Mouse (Mus musculus): ENCODE data around the gene Mapk12.

Mapk12 gene

GRCm38 (mm10) chr15:89098616-89099015 lies 41.9 kb downstream of the Mapk12 start:
- no peak for DNase-seq (ENCODE audit: low spot score in 2 of 2)

- no peak for DNase-seq (ENCODE audit: low spot score in 2 of 2)
Observed at GRCm38 (mm10) chr15:89097450-89097849, 43.1 kb downstream of the Mapk12 start.

DNA sequence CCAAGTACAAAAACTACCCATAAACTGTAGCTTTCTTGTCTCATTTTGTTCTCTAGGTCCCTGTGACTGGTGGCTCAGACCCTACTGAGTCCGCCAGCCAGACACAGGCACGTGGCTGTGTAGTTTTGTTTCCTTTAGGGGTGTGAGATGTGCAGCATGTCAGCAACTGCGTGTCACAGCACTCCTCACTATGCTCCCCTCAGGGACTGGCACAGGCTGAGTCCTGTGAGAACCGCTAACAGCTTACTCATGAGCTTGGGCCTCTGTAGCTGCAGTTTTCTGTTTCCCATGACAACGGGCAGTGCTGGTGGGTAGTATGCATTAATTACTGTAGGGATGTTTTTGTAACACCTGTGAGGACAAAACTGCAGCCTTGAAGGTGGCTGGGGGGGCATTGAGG lies 48.3 kb downstream of the Mapk12 start:
- DNase-seq (ENCODE audit: low spot score in 2 of 2): no peak

DNA sequence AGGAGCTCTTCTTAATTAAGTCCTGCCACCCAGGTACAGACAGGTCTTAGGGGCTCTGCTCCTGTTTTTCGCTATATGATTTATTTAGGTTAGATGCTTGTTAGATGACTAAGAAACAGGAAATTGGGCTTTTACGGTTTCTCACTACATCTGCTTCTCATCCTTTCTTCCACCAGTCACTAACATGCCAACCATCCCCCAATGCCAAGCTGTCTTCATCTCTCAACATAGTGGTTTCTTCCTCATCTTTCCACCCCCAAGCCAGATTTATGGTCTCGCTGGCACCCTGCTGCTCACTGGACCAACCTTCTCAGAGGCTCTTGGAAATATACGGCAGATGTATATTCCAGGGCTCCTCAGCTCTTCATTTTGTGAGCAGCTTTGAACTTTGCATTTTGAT lies 49.8 kb downstream of the Mapk12 start:
- DNase-seq (ENCODE audit: low spot score in 2 of 2): no peak

DNA sequence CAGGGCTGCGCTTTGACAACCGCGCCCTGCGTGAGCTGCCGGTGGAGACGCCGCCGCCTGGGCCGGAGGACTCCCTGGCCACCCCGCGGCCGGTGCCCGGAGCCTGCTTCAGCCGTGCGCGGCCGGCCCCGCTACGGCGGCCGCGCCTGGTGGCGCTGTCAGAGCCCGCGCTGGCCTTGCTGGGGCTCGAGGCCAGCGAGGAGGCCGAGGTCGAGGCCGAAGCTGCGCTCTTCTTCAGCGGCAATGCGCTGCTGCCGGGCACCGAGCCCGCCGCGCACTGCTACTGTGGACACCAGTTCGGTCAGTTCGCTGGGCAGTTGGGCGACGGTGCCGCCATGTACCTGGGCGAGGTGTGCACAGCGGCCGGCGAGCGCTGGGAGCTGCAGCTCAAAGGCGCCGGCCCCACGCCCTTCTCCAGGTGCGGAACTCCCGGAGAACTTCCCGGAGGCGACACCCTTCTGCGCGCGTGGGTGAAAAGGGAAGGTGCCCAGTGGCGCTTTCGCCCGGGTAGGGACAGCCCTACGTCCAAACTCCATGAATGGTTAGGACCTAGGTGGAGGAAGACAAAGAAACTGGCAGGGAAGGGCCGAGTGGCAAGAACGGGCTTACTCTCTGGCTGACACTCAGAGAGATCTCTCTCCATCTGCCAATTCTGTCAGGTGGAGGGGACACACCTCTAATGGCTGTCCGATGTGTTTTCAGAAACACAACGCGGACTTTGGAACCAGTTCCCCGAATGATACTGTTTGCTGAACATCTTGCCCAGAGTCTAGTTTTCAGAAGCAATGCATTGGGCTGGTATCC lies 51.1 kb downstream of the Mapk12 start:
- DNase-seq (ENCODE audit: low spot score in 2 of 2): peak in 1 of 2 experiments; percentile 25

DNA sequence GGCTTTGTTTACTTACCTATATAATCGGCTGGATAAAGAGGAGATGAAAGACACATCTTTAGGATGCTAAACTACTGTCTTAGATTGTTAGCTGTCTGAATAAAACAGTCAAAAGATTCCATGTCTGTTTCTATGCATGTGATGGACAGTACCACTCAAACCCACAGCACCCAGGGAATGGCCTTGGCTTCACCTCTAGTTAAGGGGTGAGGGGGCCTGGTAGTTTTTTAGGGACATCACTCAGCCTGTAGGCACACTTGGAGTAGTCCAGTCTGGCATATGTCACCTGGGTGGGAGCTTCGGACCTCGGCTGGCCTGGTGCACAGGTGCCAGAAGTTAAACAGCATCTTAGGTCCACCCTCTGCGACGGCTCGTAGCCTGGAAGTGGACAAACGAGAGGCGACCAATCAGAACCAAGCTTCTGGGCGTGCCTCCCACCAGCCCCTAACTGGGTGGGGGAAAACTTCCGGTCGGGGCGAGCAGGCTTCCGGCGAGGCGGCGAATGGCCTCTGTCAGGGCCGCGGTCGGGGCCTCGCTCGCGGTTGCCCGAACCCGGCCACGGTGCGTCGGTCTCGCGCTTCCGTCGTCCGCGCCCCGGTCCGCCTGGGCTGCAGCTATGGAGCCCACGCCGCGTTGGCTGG lies 51.8 kb downstream of the Mapk12 start, which contains the start of gene Selenoo:
Gene Selenoo, plus strand, starts transcription at position 478 of the 641 bp plus-strand sequence.
- peak; percentile 86 to 92 for DNase-seq (ENCODE audit: low spot score in 2 of 2)

GRCm38 (mm10) chr15:89084826-89085225 lies 55.7 kb downstream of the Mapk12 start:
- DNase-seq (ENCODE audit: low spot score in 2 of 2): no peak

GRCm38 (mm10) chr15:89083906-89084305 lies 56.6 kb downstream of the Mapk12 start:
- no peak for DNase-seq (ENCODE audit: low spot score in 2 of 2)
